Mouse (Mus musculus) kidney, adult 11 months (tissue): ENCODE results near the gene Gcn1l1.
A peak's percentile ranks its signal among the peaks of the same experiment; 100 is the strongest.

Experiments
- DNase-seq: peaks from one replicate; pipeline ENCODE4 v3.0.0; 2022

Gcn1l1 gene

GRCm38 (mm10) chr5:115623694-115624440 is 58.8 kb downstream of the Gcn1l1 start:
- DNase-seq = no peak

- no peak for DNase-seq
Observed at GRCm38 (mm10) chr5:115626237-115626886, 61.3 kb downstream of the Gcn1l1 start.

- no peak for DNase-seq
Observed at GRCm38 (mm10) chr5:115628083-115628482, 63.0 kb downstream of the Gcn1l1 start.

GRCm38 (mm10) chr5:115629672-115630071 is 64.6 kb downstream of the Gcn1l1 start:
- DNase-seq = no peak

- no peak for DNase-seq
Observed at GRCm38 (mm10) chr5:115630291-115630690, 65.2 kb downstream of the Gcn1l1 start.

GRCm38 (mm10) chr5:115631505-115632357 is 66.7 kb downstream of the Gcn1l1 start, which contains the start of gene Rab35:
Rab35 (plus strand) TSS chr5:115631908.
- peak; percentile 94 for DNase-seq

GRCm38 (mm10) chr5:115632358-115632714 is 67.3 kb downstream of the Gcn1l1 start:
- DNase-seq = no peak

GRCm38 (mm10) chr5:115633060-115633459 is 68.0 kb downstream of the Gcn1l1 start:
- DNase-seq = no peak

- no peak for DNase-seq
Observed at GRCm38 (mm10) chr5:115634046-115634445, 69.0 kb downstream of the Gcn1l1 start.

- DNase-seq = no peak
Observed at GRCm38 (mm10) chr5:115635536-115635935, 70.5 kb downstream of the Gcn1l1 start.

GRCm38 (mm10) chr5:115644192-115644591 is 79.1 kb downstream of the Gcn1l1 start:
- DNase-seq = no peak

- peak; percentile 33 for DNase-seq
Observed at GRCm38 (mm10) chr5:115648876-115649275, 83.8 kb downstream of the Gcn1l1 start.

GRCm38 (mm10) chr5:115649699-115650098 is 84.6 kb downstream of the Gcn1l1 start:
- no peak for DNase-seq

- no peak for DNase-seq
Observed at GRCm38 (mm10) chr5:115650885-115651284, 85.8 kb downstream of the Gcn1l1 start.

GRCm38 (mm10) chr5:115651821-115652220 is 86.8 kb downstream of the Gcn1l1 start:
- DNase-seq = no peak

GRCm38 (mm10) chr5:115652681-115653575 is 87.9 kb downstream of the Gcn1l1 start:
- peak; percentile 100 for DNase-seq

GRCm38 (mm10) chr5:115653776-115654175 is 88.7 kb downstream of the Gcn1l1 start:
- DNase-seq = no peak

- DNase-seq = no peak
Observed at GRCm38 (mm10) chr5:115656677-115657076, 91.6 kb downstream of the Gcn1l1 start.

GRCm38 (mm10) chr5:115657234-115657633 is 92.2 kb downstream of the Gcn1l1 start:
- no peak for DNase-seq

GRCm38 (mm10) chr5:115658352-115658751 is 93.3 kb downstream of the Gcn1l1 start:
- no peak for DNase-seq

GRCm38 (mm10) chr5:115662658-115663057 is 97.6 kb downstream of the Gcn1l1 start:
- no peak for DNase-seq

GRCm38 (mm10) chr5:115666366-115667065 is 101.5 kb downstream of the Gcn1l1 start:
- DNase-seq = no peak
